In the genomic region with DNA sequence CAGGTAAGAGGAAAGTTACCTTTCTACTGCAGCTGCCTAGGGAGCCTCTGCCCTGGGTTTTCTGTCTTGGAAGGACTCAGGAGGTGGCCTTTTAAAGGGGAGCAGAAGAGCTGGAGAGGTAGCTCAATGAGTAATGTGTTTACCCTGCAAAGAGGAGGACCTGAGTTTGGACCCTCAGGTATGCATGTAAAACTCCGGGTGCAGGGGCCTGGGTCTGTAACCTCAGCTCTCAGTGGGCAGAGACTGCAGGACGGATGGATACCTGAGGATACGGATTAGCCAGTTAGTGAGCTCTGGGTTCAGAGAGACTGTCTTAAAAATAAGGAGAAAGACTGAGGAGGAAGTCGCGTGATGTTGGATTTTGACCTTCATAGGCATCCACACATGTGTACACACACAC, we compare ENCODE assay signal across 19 mouse cellular contexts.
DNase-seq lines count a peak whose midpoint lies in the region; ATAC-seq and TF ChIP-seq lines count a peak whose summit lies in the region.
"Had no signal": no experiment of that assay in that cellular context is flagged by ENCODE, and none has a peak within 500 bp of the region (broad histone marks: within the 10 kb centered on the region; RNA-seq: fewer than 3 reads in every experiment).

No protein-coding gene starts in this region.

- intact Hi-C loops in heart, adult 2 months (cut with DNase I) = no loop called here

- no peak overlapping the region for H3K9ac ChIP-seq in hindbrain, embryonic 11.5 days (ENCODE audit: low read depth, low read length)
- H3K9ac ChIP-seq in hindbrain, embryonic 14.5 days = no peak overlapping the region
- H3K9ac ChIP-seq in hindbrain, embryonic 13.5 days = no peak overlapping the region
- no peak overlapping the region for H3K9ac ChIP-seq in midbrain, postnatal 0 days (replicated peaks; ENCODE audit: low read length, poor library complexity, severe bottlenecking)
- no peak overlapping the region for H3K9ac ChIP-seq in heart, adult 2 months (ENCODE audit: low read depth, low read length)
- H3K9ac ChIP-seq: liver, embryonic 14.5 days; stomach, embryonic 15.5 days had no signal

- no peak for TF ChIP-seq CTCF in midbrain, postnatal 0 days (IDR thresholded peaks at IDR 0.05)
- no peak for TF ChIP-seq CTCF in heart, adult 2 months (IDR thresholded peaks at IDR 0.05)

- ATAC-seq in hindbrain, embryonic 11.5 days (ENCODE audit: low FRiP score) = no peak
- no peak for ATAC-seq in hindbrain, embryonic 14.5 days (ENCODE audit: low FRiP score)
- no peak for ATAC-seq in hindbrain, embryonic 13.5 days (ENCODE audit: low FRiP score)
- ATAC-seq in midbrain, postnatal 0 days (ENCODE audit: low FRiP score) = no peak

- H3K27ac ChIP-seq in hindbrain, embryonic 11.5 days (ENCODE audit: low read depth, low read length) = peak overlapping the region; percentile 75
- H3K27ac ChIP-seq in hindbrain, embryonic 14.5 days = no peak overlapping the region
- peak overlapping the region; percentile 62 for H3K27ac ChIP-seq in hindbrain, embryonic 13.5 days
- H3K27ac ChIP-seq in midbrain, embryonic 10.5 days (replicated peaks) = peak overlapping the region; percentile 84
- H3K27ac ChIP-seq in midbrain, postnatal 0 days (ENCODE audit: low read depth, low read length) = peak overlapping the region; percentile 18; the same call in 1 of the 2 replicates
- H3K27ac ChIP-seq in heart, adult 2 months = no peak overlapping the region
- H3K27ac ChIP-seq: liver, embryonic 14.5 days; macrophage; stomach, embryonic 15.5 days had no signal

- no peak overlapping the region for H3K4me2 ChIP-seq in hindbrain, embryonic 11.5 days (replicated peaks; ENCODE audit: low read depth, low read length)
- H3K4me2 ChIP-seq in hindbrain, embryonic 14.5 days (replicated peaks) = no peak overlapping the region
- no peak overlapping the region for H3K4me2 ChIP-seq in hindbrain, embryonic 13.5 days
- no peak overlapping the region for H3K4me2 ChIP-seq in midbrain, postnatal 0 days (ENCODE audit: low read depth, low read length, poor library complexity, severe bottlenecking)
- H3K4me2 ChIP-seq: stomach, embryonic 15.5 days had no signal

- no peak for TF ChIP-seq EP300 in heart, adult 2 months (IDR thresholded peaks at IDR 0.05; ENCODE audit: insufficient read depth, low read depth, low read length)

- 64% methylated on average over 5 of the region's 5 CpGs for WGBS in hindbrain, embryonic 11.5 days
- 63% methylated on average over 5 of the region's 5 CpGs for WGBS in hindbrain, embryonic 14.5 days
- WGBS in hindbrain, embryonic 13.5 days = 63% methylated on average over 5 of the region's 5 CpGs
- WGBS in midbrain, embryonic 10.5 days = 55% methylated on average over 5 of the region's 5 CpGs
- 63% methylated on average over 5 of the region's 5 CpGs for WGBS in midbrain, postnatal 0 days
- 74% methylated on average over 5 of the region's 5 CpGs for WGBS in heart, adult 2 months

- no peaks in the 10 kb centered on the region for H3K9me3 ChIP-seq in hindbrain, embryonic 11.5 days (ENCODE audit: control insufficient read depth, low read length)
- H3K9me3 ChIP-seq in hindbrain, embryonic 14.5 days (ENCODE audit: control insufficient read depth, low read length) = 0 out of 2 replicates have a peak, but pooled peaks cover 4% of the 10 kb centered on the region
- H3K9me3 ChIP-seq in hindbrain, embryonic 13.5 days = no peaks in the 10 kb centered on the region
- H3K9me3 ChIP-seq in midbrain, embryonic 10.5 days (replicated peaks) = no peaks in the 10 kb centered on the region
- H3K9me3 ChIP-seq in midbrain, postnatal 0 days (ENCODE audit: low read length) = no peaks in the 10 kb centered on the region
- H3K9me3 ChIP-seq: stomach, embryonic 15.5 days had no signal

- TF ChIP-seq POLR2A in heart, adult 2 months (IDR thresholded peaks at IDR 0.05; ENCODE audit: insufficient read depth, low read depth, low read length) = no peak

- DNase-seq in hindbrain, embryonic 11.5 days (ENCODE audit: low spot score) = no peak
- DNase-seq in hindbrain, embryonic 14.5 days (ENCODE audit: low spot score) = no peak
- no peak for DNase-seq in midbrain, embryonic 10.5 days (ENCODE audit: low spot score)
- DNase-seq in midbrain, postnatal 0 days (ENCODE audit: low spot score) = no peak
- DNase-seq in thymus, postnatal 14 days = no peak
- DNase-seq in kidney, adult 8-10 months = no peak
- no peak for DNase-seq in heart, adult 2 months
- DNase-seq: adrenal gland, adult 2 months; cerebellum, postnatal 10 days; gastrocnemius, postnatal 10 days; heart, postnatal 10 days; kidney, adult 18-20 months; kidney, postnatal 36 days; right cerebral cortex, postnatal 14 days; thymus, adult 2 months had no signal

- H3K27me3 ChIP-seq in hindbrain, embryonic 11.5 days (ENCODE audit: control insufficient read depth, insufficient read depth, low read length) = no peaks in the 10 kb centered on the region
- H3K27me3 ChIP-seq in hindbrain, embryonic 14.5 days (ENCODE audit: control insufficient read depth, insufficient read depth, low read length) = no peaks in the 10 kb centered on the region
- no peaks in the 10 kb centered on the region for H3K27me3 ChIP-seq in hindbrain, embryonic 13.5 days
- H3K27me3 ChIP-seq in midbrain, embryonic 10.5 days (ENCODE audit: low read depth, poor library complexity, severe bottlenecking) = no peaks in the 10 kb centered on the region
- no peaks in the 10 kb centered on the region for H3K27me3 ChIP-seq in midbrain, postnatal 0 days (ENCODE audit: insufficient read depth, low read length)
- no peaks in the 10 kb centered on the region for H3K27me3 ChIP-seq in heart, adult 2 months (ENCODE audit: control insufficient read depth, insufficient read depth, low read length)
- H3K27me3 ChIP-seq: stomach, embryonic 15.5 days had no signal

- H3K36me3 ChIP-seq in hindbrain, embryonic 11.5 days (ENCODE audit: control insufficient read depth, insufficient read depth, low read length) = no peaks in the 10 kb centered on the region
- no peaks in the 10 kb centered on the region for H3K36me3 ChIP-seq in hindbrain, embryonic 14.5 days (replicated peaks; ENCODE audit: control insufficient read depth, insufficient read depth)
- H3K36me3 ChIP-seq in hindbrain, embryonic 13.5 days = peaks cover 4% of the 10 kb centered on the region; the same call in 1 of the 2 replicates
- 0 out of 2 replicates have a peak, but pooled peaks cover 9% of the 10 kb centered on the region for H3K36me3 ChIP-seq in midbrain, embryonic 10.5 days
- no peaks in the 10 kb centered on the region for H3K36me3 ChIP-seq in midbrain, postnatal 0 days (ENCODE audit: insufficient read depth, low read length)
- no peaks in the 10 kb centered on the region for H3K36me3 ChIP-seq in heart, adult 2 months (ENCODE audit: control insufficient read depth, insufficient read depth, low read length)
- H3K36me3 ChIP-seq: stomach, embryonic 15.5 days had no signal

- peaks cover 10% of the 10 kb centered on the region for H3K4me1 ChIP-seq in hindbrain, embryonic 11.5 days (replicated peaks; ENCODE audit: control insufficient read depth, insufficient read depth, low read length)
- peaks cover 34% of the 10 kb centered on the region for H3K4me1 ChIP-seq in hindbrain, embryonic 14.5 days (replicated peaks; ENCODE audit: control insufficient read depth, insufficient read depth, low read length)
- H3K4me1 ChIP-seq in hindbrain, embryonic 13.5 days (replicated peaks) = peaks cover 48% of the 10 kb centered on the region
- peaks cover 45% of the 10 kb centered on the region for H3K4me1 ChIP-seq in midbrain, embryonic 10.5 days
- H3K4me1 ChIP-seq in midbrain, postnatal 0 days (ENCODE audit: insufficient read depth, low read length) = peaks cover 20% of the 10 kb centered on the region
- no peaks in the 10 kb centered on the region for H3K4me1 ChIP-seq in heart, adult 2 months (ENCODE audit: control insufficient read depth, insufficient read depth, low read length)
- H3K4me1 ChIP-seq: stomach, embryonic 15.5 days had no signal

- H3K4me3 ChIP-seq in hindbrain, embryonic 11.5 days (ENCODE audit: low read depth, low read length) = no peak overlapping the region
- no peak overlapping the region for H3K4me3 ChIP-seq in hindbrain, embryonic 14.5 days (replicated peaks; ENCODE audit: low read length)
- no peak overlapping the region for H3K4me3 ChIP-seq in hindbrain, embryonic 13.5 days
- H3K4me3 ChIP-seq in midbrain, embryonic 10.5 days = no peak overlapping the region
- H3K4me3 ChIP-seq in midbrain, postnatal 0 days (ENCODE audit: low read depth, low read length) = no peak overlapping the region
- H3K4me3 ChIP-seq in heart, adult 2 months = no peak overlapping the region
- H3K4me3 ChIP-seq: stomach, embryonic 15.5 days had no signal

- no peaks in the 10 kb centered on the region for H3K79me2 ChIP-seq in heart, adult 2 months (replicated peaks; ENCODE audit: control insufficient read depth, insufficient read depth, low read length)

Comparison
In these comparisons a context has a peak if more than half of its experiments do, and no peak if none do; other contexts are left out.
1. H3K27ac ChIP-seq: peak in hindbrain, embryonic 11.5 days (single experiment), hindbrain, embryonic 13.5 days (single experiment), midbrain, embryonic 10.5 days (single experiment) and midbrain, postnatal 0 days (single experiment); none in hindbrain, embryonic 14.5 days (single experiment) and heart, adult 2 months (single experiment).